Mouse (Mus musculus) embryonic facial prominence, embryonic 14.5 days (tissue): ENCODE data around the gene Tspan33. TPM values are rescaled to one million over a fixed set of nuclear protein-coding genes. Genes with fewer than 3 reads are reported as not detected.

Experiments used
- ATAC-seq: fragments of 200-750 bp; cut with Nextera tagmentation; 2 replicates; pipeline ENCODE4 v1.8.0; 2017; ENCODE audit warnings: low read depth, moderate number of reproducible peaks, moderate TSS enrichment
- DNase-seq: peaks from one replicate; pipeline ENCODE4 v3.0.0-alpha.2; 2015; ENCODE audit warnings: low spot score
- H3K27ac ChIP-seq: fragments of 300-500 bp; sonication (generic); replicated peaks from 2 replicates; pipeline ENCODE4 v1.5.1; 2014; ENCODE audit warnings: low read depth, mild to moderate bottlenecking, low read length, moderate library complexity
- H3K27me3 ChIP-seq: fragments of 300-500 bp; sonication (generic); replicated peaks from 2 replicates; pipeline ENCODE4 v1.6.1; 2014; ENCODE audit warnings: low read length; ENCODE audit not compliant: control insufficient read depth, insufficient read depth
- H3K36me3 ChIP-seq: fragments of 300-500 bp; sonication (generic); 2 replicates; pipeline ENCODE4 v1.6.1; 2014; ENCODE audit warnings: low read length, mixed read lengths; ENCODE audit not compliant: control insufficient read depth, insufficient read depth
- H3K4me1 ChIP-seq: fragments of 300-500 bp; sonication (generic); 2 replicates; pipeline ENCODE4 v1.6.1; 2014; ENCODE audit warnings: antibody characterized with exemption, low read length; ENCODE audit not compliant: control insufficient read depth, insufficient read depth
- H3K4me2 ChIP-seq: fragments of 300-500 bp; sonication (generic); 2 replicates; pipeline ENCODE4 v1.6.1; 2014; ENCODE audit warnings: low read depth, mild to moderate bottlenecking, low read length, moderate library complexity, mixed read lengths
- H3K4me3 ChIP-seq: fragments of 300-500 bp; sonication (generic); 2 replicates; pipeline ENCODE4 v1.5.1; 2014; ENCODE audit warnings: low read depth, mild to moderate bottlenecking, low read length
- H3K9ac ChIP-seq: fragments of 300-500 bp; sonication (generic); 2 replicates; pipeline ENCODE4 v1.6.1; 2014; ENCODE audit warnings: low read depth, mild to moderate bottlenecking, low read length, moderate library complexity, mixed read lengths
- H3K9me3 ChIP-seq: fragments of 300-500 bp; sonication (generic); 2 replicates; pipeline ENCODE4 v1.6.1; 2016; ENCODE audit warnings: low read length; ENCODE audit not compliant: control insufficient read depth
- WGBS: fragments of 180-500 bp; shearing (Covaris S2); extraction: QIAGEN DNeasy Blood & Tissue Kit; methylation state at CpG from one replicate; pipeline ENCODE4 v1.1.7; 2014; 5-methylcytosine and 5-hydroxymethylcytosine counted together
- polyA plus RNA-seq: library from polyadenylated mRNA; unstranded; fragments of >200 nt; fragmentation: Nextera tagmentation; extraction: Ambion mirVana; gene quantifications from 2 replicates; pipeline ENCODE4 v1.2.1, GENCODE M21; 2014

Gene Tspan33
- polyA plus RNA-seq, 1 experiment from 2014 or later: 5.0 TPM

DNA sequence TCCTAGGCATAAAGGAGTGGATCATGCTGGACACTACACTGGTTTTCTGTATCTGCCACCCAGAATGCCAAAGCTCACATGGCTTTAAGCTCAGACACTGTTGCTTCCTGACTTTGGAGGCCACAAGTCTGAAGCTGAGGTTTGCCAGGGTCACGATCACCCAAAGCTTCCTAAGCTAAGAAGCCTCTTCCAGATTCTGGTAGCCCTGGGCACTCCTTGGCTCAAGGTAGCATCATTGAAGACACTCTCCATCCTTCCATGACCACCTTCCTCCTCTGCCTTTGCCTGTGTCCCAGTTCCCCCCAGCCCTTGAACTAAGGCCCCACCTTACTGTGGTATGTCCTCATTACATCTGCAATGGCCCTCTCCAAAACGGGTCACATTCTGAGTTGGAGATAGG lies 27.9 kb downstream of the Tspan33 start:
- 71% methylated on average over 2 of the region's 2 CpGs for WGBS
- no peaks in the 10 kb centered on the region for H3K27me3 ChIP-seq
- H3K4me1 ChIP-seq: peaks cover 15% of the 10 kb centered on the region

DNA sequence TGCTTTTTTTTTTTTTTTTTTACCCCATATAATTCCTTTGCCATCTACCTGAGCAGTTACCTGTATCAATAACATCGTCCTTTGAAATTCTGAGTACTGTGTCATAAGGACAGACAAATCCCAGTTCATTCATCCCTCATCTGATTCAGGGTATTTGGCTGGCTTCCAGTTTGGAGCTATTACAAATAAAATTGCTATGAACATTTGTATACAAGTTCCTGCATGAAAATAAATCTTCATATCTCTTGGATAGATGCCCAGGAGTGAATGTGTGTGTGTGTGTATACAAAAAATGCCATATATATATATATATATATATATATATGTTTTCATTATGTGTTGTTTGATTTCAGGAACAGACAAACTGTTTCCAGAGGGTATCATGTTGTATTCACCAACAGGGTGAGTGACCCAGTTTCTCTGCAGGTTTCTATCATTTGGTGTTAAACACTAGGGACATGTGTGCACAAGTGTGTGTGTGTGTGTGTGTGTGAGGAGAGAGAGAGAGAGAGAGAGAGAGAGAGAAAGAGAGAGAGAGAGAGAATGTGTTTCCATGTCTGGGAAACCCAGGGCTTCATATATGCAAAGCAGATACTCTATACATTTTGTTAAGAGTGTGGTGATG lies 32.7 kb downstream of the Tspan33 start:
- Histone ChIP-seq H3K4me2 (no peak overlapping the region), H3K9ac (no peak overlapping the region), H3K27me3 (no peaks in the 10 kb centered on the region), H3K4me1 (no peaks in the 10 kb centered on the region), H3K27ac (no peak overlapping the region), H3K9me3 (no peaks in the 10 kb centered on the region), H3K36me3 (no peaks in the 10 kb centered on the region), H3K4me3 (no peak overlapping the region)
- WGBS: 45% methylated on average over 1 of the region's 1 CpGs
- peak; percentile 59 for DNase-seq
- ATAC-seq: no peak

More for the DNA sequence above, 27.9 kb downstream of the Tspan33 start:
- Histone ChIP-seq H3K36me3 (no peaks in the 10 kb centered on the region), H3K4me2 (no peak overlapping the region), H3K9me3 (no peaks in the 10 kb centered on the region), H3K4me3 (no peak overlapping the region), H3K9ac (no peak overlapping the region), H3K27ac (no peak overlapping the region)
- DNase-seq: no peak
- ATAC-seq: no peak

DNA sequence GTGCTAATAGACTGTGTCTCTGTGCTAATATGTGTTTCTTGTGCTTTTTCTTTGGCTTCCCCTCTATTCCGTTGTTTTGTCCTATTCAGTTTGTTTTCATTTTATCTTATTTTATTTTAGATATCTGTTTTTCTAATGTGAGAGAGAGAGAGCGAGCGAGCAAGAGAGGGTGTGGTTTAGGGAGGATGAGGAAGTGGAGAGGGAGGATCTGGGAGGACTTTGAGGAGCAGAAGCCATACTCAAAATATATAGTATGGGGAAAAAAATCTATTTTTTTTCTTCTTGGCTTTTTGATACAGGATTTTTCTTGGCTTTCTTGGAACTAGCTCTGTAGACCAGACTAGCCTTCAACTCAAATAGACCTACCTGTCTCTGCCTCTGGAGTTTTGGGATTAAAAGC lies 34.0 kb downstream of the Tspan33 start:
- Histone ChIP-seq H3K4me2 (no peak overlapping the region), H3K36me3 (no peaks in the 10 kb centered on the region), H3K4me3 (no peak overlapping the region), H3K27me3 (no peaks in the 10 kb centered on the region), H3K9me3 (no peaks in the 10 kb centered on the region), H3K9ac (no peak overlapping the region), H3K4me1 (no peaks in the 10 kb centered on the region), H3K27ac (no peak overlapping the region)
- ATAC-seq: no peak
- no peak for DNase-seq
- 81% methylated on average over 3 of the region's 3 CpGs for WGBS

DNA sequence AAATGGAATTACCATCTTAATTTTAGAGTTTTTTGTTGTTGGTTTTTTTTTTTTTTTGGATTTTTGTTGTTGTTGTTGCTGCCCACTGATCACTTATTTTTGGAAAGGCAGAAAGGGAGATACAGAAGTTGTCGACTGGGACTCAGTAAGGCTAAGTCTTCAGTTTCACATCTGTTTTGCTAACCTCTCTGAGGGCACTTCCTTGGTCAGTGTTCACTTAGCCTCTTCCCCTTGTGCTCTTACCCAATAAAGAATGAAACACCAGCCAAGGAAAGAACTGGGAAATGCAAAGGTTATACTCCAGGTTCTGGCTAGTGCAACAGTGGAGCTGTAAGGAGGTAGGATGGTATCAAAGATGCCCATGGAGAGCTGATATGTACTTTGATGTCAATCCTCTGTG lies 35.5 kb downstream of the Tspan33 start:
- DNase-seq (no peak), ATAC-seq (no peak)
- Histone ChIP-seq H3K4me3 (no peak overlapping the region), H3K4me2 (no peak overlapping the region), H3K27ac (no peak overlapping the region), H3K9me3 (no peaks in the 10 kb centered on the region), H3K4me1 (0 out of 2 replicates have a peak, but pooled peaks cover 6% of the 10 kb centered on the region), H3K9ac (no peak overlapping the region), H3K36me3 (no peaks in the 10 kb centered on the region), H3K27me3 (no peaks in the 10 kb centered on the region)
- 52% methylated on average over 1 of the region's 1 CpGs for WGBS

DNA sequence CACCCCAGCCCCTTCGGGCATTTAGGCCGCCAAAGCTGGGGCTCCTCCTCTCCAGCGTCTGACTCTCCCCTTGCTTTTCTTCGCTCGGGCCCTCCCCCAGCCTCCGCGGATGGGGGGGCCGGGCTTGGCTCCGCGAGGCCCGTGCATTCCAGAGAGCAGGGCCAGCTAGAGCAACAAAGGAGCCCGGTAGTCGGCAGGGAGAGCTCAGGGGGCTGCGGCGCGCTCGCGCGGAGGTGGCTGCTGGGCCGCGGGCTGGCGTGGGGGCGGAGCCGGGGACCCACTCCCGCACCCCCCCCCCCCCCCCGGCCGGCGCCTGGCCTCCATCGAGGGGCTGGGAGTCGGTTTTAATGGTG lies 41.3 kb downstream of the Tspan33 start, which contains the start of gene Smo:
Gene Smo (plus strand): TSS at position 168 of the 353 bp plus-strand sequence.
- H3K36me3 ChIP-seq: peaks cover 11% of the 10 kb centered on the region; the same call in 1 of the 2 replicates
- H3K4me3 ChIP-seq: peak within 1 kb of the TSS; percentile 93
- peak; percentile 99 for ATAC-seq
- no peaks in the 10 kb centered on the region for H3K9me3 ChIP-seq
- H3K9ac ChIP-seq: peak within 1 kb of the TSS; percentile 99
- peaks cover 10% of the 10 kb centered on the region for H3K4me1 ChIP-seq
- peak within 1 kb of the TSS; percentile 93 for H3K4me2 ChIP-seq
- DNase-seq: peak; percentile 97
- H3K27me3 ChIP-seq: no peaks in the 10 kb centered on the region
- WGBS: 0% methylated on average over 16 of the region's 30 CpGs
- peak within 1 kb of the TSS; percentile 99 for H3K27ac ChIP-seq

DNA sequence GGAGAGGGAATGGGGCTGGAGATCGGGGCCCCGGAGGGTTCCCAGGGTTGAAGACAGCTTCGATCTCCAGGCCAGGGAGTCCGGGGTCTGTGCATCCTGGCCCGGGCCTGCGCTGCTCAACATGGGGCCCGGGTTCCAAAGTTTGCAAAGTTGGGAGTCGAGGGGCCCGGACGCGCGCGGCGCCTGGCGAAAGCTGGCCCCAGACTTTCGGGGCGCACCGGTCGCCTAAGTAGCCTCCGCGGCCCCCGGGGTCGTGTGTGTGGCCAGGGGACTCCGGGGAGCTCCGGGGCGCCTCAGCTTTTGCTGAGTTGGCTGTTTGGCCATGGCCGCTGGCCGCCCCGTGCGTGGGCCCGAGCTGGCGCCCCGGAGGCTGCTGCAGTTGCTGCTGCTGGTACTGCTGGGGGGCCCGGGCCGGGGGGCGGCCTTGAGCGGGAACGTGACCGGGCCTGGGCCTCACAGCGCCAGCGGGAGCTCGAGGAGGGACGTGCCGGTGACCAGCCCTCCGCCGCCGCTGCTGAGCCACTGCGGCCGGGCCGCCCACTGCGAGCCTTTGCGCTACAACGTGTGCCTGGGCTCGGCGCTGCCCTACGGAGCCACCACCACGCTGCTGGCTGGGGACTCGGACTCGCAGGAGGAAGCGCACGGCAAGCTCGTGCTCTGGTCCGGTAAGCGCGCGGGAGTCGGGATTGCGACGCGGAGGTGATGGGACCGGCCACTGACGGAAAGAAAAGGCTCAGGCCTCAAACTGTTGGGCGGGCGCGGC lies 41.8 kb downstream of the Tspan33 start:
- Histone ChIP-seq H3K9me3 (no peaks in the 10 kb centered on the region), H3K9ac (peak overlapping the region; percentile 99), H3K4me3 (peak overlapping the region; percentile 93), H3K4me1 (peaks cover 10% of the 10 kb centered on the region), H3K4me2 (peak overlapping the region; percentile 93), H3K36me3 (peaks cover 13% of the 10 kb centered on the region; the same call in 1 of the 2 replicates), H3K27me3 (no peaks in the 10 kb centered on the region), H3K27ac (peak overlapping the region; percentile 99)
- ATAC-seq (peak; percentile 75), DNase-seq (peak; percentile 66)
- WGBS: under 1% methylated on average over 25 of the region's 75 CpGs

DNA sequence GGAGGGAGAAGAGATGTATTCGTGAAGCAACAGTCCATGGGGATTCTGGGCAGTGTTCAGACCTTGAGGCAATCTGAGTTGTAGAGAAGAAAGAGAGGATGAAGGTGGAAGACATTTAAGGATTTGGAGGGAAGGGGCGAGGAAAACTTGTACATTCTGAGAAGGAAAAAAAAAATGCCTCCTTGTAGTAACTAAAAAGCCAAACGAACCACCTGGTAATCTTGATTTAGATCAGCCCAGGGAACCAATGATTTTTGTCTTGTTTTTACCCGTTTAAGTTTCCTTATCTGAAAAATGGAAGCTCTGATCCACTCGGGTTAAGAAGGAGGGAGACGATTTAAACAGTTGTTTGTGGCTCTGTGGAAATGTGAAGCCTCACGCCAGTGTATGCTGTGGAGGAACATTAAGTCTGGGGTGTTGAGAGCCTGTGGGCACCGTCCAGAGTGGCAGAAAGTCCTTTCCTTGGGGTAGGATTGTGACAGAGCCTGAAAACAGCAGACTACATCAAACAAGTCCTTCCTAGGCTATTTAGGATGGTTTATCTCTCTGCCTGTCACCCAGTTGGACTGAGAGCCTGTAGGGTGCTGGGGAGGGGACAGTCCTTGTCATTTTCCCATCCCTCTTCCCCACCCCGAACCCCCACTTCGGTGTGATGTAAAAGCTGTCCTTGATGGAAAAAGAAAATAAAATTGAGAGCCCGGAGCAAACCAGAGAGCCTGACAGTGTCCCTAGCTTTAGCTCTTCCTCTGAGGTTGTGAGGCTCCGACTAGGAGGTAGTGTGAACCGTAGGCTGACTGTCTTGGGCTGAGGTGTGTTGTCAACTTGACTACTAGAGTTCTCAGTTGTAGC lies 42.8 kb downstream of the Tspan33 start:
- Histone ChIP-seq H3K9me3 (no peaks in the 10 kb centered on the region), H3K4me3 (peak overlapping the region; percentile 93), H3K9ac (peak overlapping the region; percentile 99), H3K27ac (peak overlapping the region; percentile 99), H3K4me2 (peak overlapping the region; percentile 93), H3K36me3 (peaks cover 13% of the 10 kb centered on the region; the same call in 1 of the 2 replicates), H3K4me1 (peaks cover 10% of the 10 kb centered on the region), H3K27me3 (no peaks in the 10 kb centered on the region)
- DNase-seq: no peak
- ATAC-seq: no peak
- 9% methylated on average over 13 of the region's 13 CpGs for WGBS

DNA sequence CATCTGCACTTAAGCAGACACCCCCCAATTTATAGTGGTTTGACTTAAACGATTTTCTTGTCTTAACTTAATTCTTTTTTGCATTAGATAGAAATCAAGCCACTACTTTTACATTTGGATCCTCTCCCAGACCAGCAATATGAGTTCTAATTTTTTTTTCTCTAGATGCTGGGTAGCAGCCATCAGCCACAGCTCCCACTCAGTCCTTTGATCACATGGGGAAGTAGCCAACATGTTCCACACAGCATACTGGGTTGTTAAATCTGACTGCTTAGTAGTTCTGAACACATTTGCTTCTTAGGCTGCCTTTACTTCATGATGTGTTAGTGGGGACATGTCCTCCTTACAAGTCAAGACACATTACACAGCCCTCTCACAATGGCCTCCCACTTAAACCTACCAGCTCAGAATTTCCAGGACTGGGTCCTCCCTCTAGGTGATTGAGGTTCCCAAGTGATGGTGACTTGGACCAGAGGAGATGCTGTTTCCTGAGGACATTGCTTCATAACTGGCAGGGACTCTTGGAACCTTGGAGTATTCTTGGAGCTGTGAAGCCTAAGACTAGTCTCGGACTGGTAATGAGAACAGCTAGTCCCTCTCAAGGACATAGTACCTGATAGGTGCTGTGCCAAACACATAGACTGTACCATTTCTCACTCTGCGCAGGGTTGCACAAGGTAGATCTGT lies 57.6 kb downstream of the Tspan33 start:
- H3K36me3 ChIP-seq: peaks cover 32% of the 10 kb centered on the region
- H3K27ac ChIP-seq: no peak overlapping the region; the same call in 1 of the 2 replicates
- 86% methylated on average over 3 of the region's 3 CpGs for WGBS
- H3K27me3 ChIP-seq: no peaks in the 10 kb centered on the region
- H3K9me3 ChIP-seq: peaks cover 9% of the 10 kb centered on the region
- no peak for ATAC-seq
- no peak overlapping the region for H3K4me2 ChIP-seq
- H3K4me3 ChIP-seq: no peak overlapping the region
- peak; percentile 59 for DNase-seq
- H3K9ac ChIP-seq: no peak overlapping the region; the same call in 1 of the 2 replicates
- no peaks in the 10 kb centered on the region for H3K4me1 ChIP-seq
